Mouse (Mus musculus) left cerebral cortex, postnatal 36 days (tissue): ENCODE data around the gene Pafah2. TPM values are rescaled to one million over a fixed set of nuclear protein-coding genes. Genes with fewer than 3 reads are reported as not detected.

Experiments used
- DNase-seq, 2 experiments: peaks; one replicate each; pipeline ENCODE4 v3.0.0; 2021 to 2022; ENCODE audit warnings: low spot score in 2 of 2, mixed read lengths in 1 of 2
- intact Hi-C: fragments of 180-260 bp; cut with DNase I; formaldehyde crosslinking; loops from one replicate; pipeline ENCODE4 v1.15.1; 2025
- total RNA-seq, 2 experiments: library from RNA; stranded (reverse); gene quantifications; 2 replicates each; pipeline ENCODE4 v1.2.3; 2021

The Pafah2 gene
- 1 to 10 TPM; 6.7 to 7.5 TPM for total RNA-seq

GRCm38 (mm10) chr4:134395977-134396825 lies at the start of gene Pafah2:
Gene Pafah2 (plus strand): TSS chr4:134396320.
- intact Hi-C loops: loop anchor here (1.0 to 2.0 kb wide), 2 partner anchors 73 to 82 kb away; partner anchors contain the start of gene Stmn1
- peak; percentile 92 to 95 for DNase-seq

- DNase-seq: no peak
- intact Hi-C loops: no loop called here
Observed at GRCm38 (mm10) chr4:134348078-134348477, 48.0 kb upstream of the Pafah2 start.

GRCm38 (mm10) chr4:134348545-134348944 lies 47.6 kb upstream of the Pafah2 start:
- no peak for DNase-seq
- intact Hi-C loops: no loop called here

GRCm38 (mm10) chr4:134349829-134350228 lies 46.3 kb upstream of the Pafah2 start:
- intact Hi-C loops: loop anchor here (5.0 kb wide), 1 partner anchor 43 kb away; no protein-coding TSS in a partner anchor
- DNase-seq: no peak

- intact Hi-C loops: loop anchor here (5.0 kb wide), 1 partner anchor 43 kb away; no protein-coding TSS in a partner anchor
- no peak for DNase-seq
Observed at GRCm38 (mm10) chr4:134350641-134351040, 45.5 kb upstream of the Pafah2 start.

- no peak for DNase-seq
- intact Hi-C loops: loop anchor here (5.0 kb wide), 1 partner anchor 44 kb away; no protein-coding TSS in a partner anchor
Observed at GRCm38 (mm10) chr4:134351329-134352260, 44.5 kb upstream of the Pafah2 start.

- intact Hi-C loops: loop anchor here (5.0 kb wide), 1 partner anchor 45 kb away; no protein-coding TSS in a partner anchor
- no peak for DNase-seq
Observed at GRCm38 (mm10) chr4:134352261-134352707, 43.8 kb upstream of the Pafah2 start.

- intact Hi-C loops: loop anchor here (5.0 kb wide), 1 partner anchor 46 kb away; no protein-coding TSS in a partner anchor
- no peak for DNase-seq
Observed at GRCm38 (mm10) chr4:134352929-134353328, 43.2 kb upstream of the Pafah2 start.

- DNase-seq: no peak
- intact Hi-C loops: loop anchor here (5.0 kb wide), 1 partner anchor 46 kb away; no protein-coding TSS in a partner anchor
Observed at GRCm38 (mm10) chr4:134353527-134354409, 42.4 kb upstream of the Pafah2 start.

- intact Hi-C loops: loop anchor here (5.0 kb wide), 2 partner anchors 69 to 109 kb away; partner anchors contain the start of genes Gm30191, Pdik1l and Zfp593
- DNase-seq: no peak
Observed at GRCm38 (mm10) chr4:134355841-134356452, 40.2 kb upstream of the Pafah2 start.

GRCm38 (mm10) chr4:134356591-134357460 lies 39.3 kb upstream of the Pafah2 start:
- intact Hi-C loops: loop anchor here (5.0 kb wide), 2 partner anchors 70 to 110 kb away; partner anchors contain the start of genes Gm30191, Pdik1l and Zfp593
- DNase-seq: peak; percentile 74 to 79

GRCm38 (mm10) chr4:134357461-134357771 lies 38.7 kb upstream of the Pafah2 start:
- intact Hi-C loops: loop anchor here (5.0 kb wide), 2 partner anchors 70 to 110 kb away; partner anchors contain the start of genes Gm30191, Pdik1l and Zfp593

GRCm38 (mm10) chr4:134359649-134360048 lies 36.5 kb upstream of the Pafah2 start:
- intact Hi-C loops: loop anchor here (5.0 kb wide), 2 partner anchors 72 to 112 kb away; partner anchors contain the start of genes Gm30191, Pdik1l and Zfp593

More at GRCm38 (mm10) chr4:134357461-134357771, 38.7 kb upstream of the Pafah2 start:
- DNase-seq: no peak

GRCm38 (mm10) chr4:134361215-134361614 lies 34.9 kb upstream of the Pafah2 start:
- no peak for DNase-seq
- intact Hi-C loops: no loop called here

More at GRCm38 (mm10) chr4:134359649-134360048, 36.5 kb upstream of the Pafah2 start:
- no peak for DNase-seq

- intact Hi-C loops: no loop called here
- DNase-seq: no peak
Observed at GRCm38 (mm10) chr4:134362124-134362523, 34.0 kb upstream of the Pafah2 start.

GRCm38 (mm10) chr4:134362586-134362985 lies 33.5 kb upstream of the Pafah2 start:
- DNase-seq: no peak
- intact Hi-C loops: no loop called here

GRCm38 (mm10) chr4:134365280-134365679 lies 30.8 kb upstream of the Pafah2 start:
- intact Hi-C loops: no loop called here
- DNase-seq: no peak
